Mouse (Mus musculus) right cerebral cortex, postnatal 10 days (tissue): ENCODE results near the gene Ppfia2.

Experiments
- DNase-seq, 2 experiments: peaks; one replicate each; pipeline ENCODE4 v3.0.0; 2021; ENCODE audit warnings: low spot score in 2 of 2

The Ppfia2 gene

GRCm38 (mm10) chr10:106914275-106914674, 444.1 kb downstream of the Ppfia2 start:
- no peak for DNase-seq

- no peak for DNase-seq
Observed at GRCm38 (mm10) chr10:106914822-106915221, 444.7 kb downstream of the Ppfia2 start.

- no peak for DNase-seq
Observed at GRCm38 (mm10) chr10:106924334-106924733, 454.2 kb downstream of the Ppfia2 start.

- no peak for DNase-seq
Observed at GRCm38 (mm10) chr10:106924798-106925197, 454.7 kb downstream of the Ppfia2 start.

GRCm38 (mm10) chr10:106928576-106929332, 458.6 kb downstream of the Ppfia2 start:
- DNase-seq = no peak

- DNase-seq = peak in 1 of 2 experiments; percentile 28
Observed at GRCm38 (mm10) chr10:106932571-106933073, 462.5 kb downstream of the Ppfia2 start.

GRCm38 (mm10) chr10:106936996-106937395, 466.9 kb downstream of the Ppfia2 start:
- DNase-seq = no peak

GRCm38 (mm10) chr10:106938851-106939250, 468.7 kb downstream of the Ppfia2 start:
- no peak for DNase-seq

- DNase-seq = no peak
Observed at GRCm38 (mm10) chr10:106939441-106939840, 469.3 kb downstream of the Ppfia2 start.

GRCm38 (mm10) chr10:106941380-106941779, 471.2 kb downstream of the Ppfia2 start:
- no peak for DNase-seq

GRCm38 (mm10) chr10:106959026-106959425, 488.9 kb downstream of the Ppfia2 start:
- DNase-seq = no peak

GRCm38 (mm10) chr10:106975193-106976141, 505.3 kb downstream of the Ppfia2 start:
- no peak for DNase-seq
